Mouse (Mus musculus) forebrain, embryonic 12.5 days (tissue): ENCODE data around the gene Sh2d4b. TPM values are rescaled to one million over a fixed set of nuclear protein-coding genes. Genes with fewer than 3 reads are reported as not detected.

Experiments
- ATAC-seq: fragments of 200-750 bp; cut with Nextera tagmentation; 2 replicates; pipeline ENCODE4 v1.8.0; 2017; ENCODE audit warnings: moderate TSS enrichment; ENCODE audit not compliant: low FRiP score
- H3K27ac ChIP-seq: fragments of 300-500 bp; sonication (generic); 2 replicates; pipeline ENCODE4 v1.5.1; 2016; ENCODE audit warnings: mild to moderate bottlenecking
- H3K27me3 ChIP-seq: fragments of 300-500 bp; sonication (generic); 2 replicates; pipeline ENCODE4 v1.6.1; 2016; ENCODE audit warnings: mild to moderate bottlenecking
- H3K36me3 ChIP-seq: fragments of 300-500 bp; sonication (generic); replicated peaks from 2 replicates; pipeline ENCODE4 v1.6.1; 2016; ENCODE audit warnings: mild to moderate bottlenecking
- H3K4me1 ChIP-seq: fragments of 300-500 bp; sonication (generic); 2 replicates; pipeline ENCODE4 v1.6.1; 2016
- H3K4me2 ChIP-seq: fragments of 300-500 bp; sonication (generic); 2 replicates; pipeline ENCODE4 v1.6.1; 2016; ENCODE audit warnings: mild to moderate bottlenecking, moderate library complexity
- H3K4me3 ChIP-seq: fragments of 300-500 bp; sonication (generic); replicated peaks from 2 replicates; pipeline ENCODE4 v1.5.1; 2016; ENCODE audit warnings: mild to moderate bottlenecking
- H3K9ac ChIP-seq: fragments of 300-500 bp; sonication (generic); 2 replicates; pipeline ENCODE4 v1.6.1; 2016; ENCODE audit warnings: mild to moderate bottlenecking
- H3K9me3 ChIP-seq: fragments of 300-500 bp; sonication (generic); 2 replicates; pipeline ENCODE4 v1.6.1; 2016
- WGBS: fragments of 180-500 bp; shearing (Covaris S2); methylation state at CpG from one replicate; pipeline ENCODE4 v1.1.7; 2016; 5-methylcytosine and 5-hydroxymethylcytosine counted together
- polyA plus RNA-seq: library from polyadenylated mRNA; unstranded; fragments of >200 nt; fragmentation: Nextera tagmentation; extraction: Ambion mirVana; gene quantifications from 2 replicates; pipeline ENCODE4 v1.2.1, GENCODE M21; 2016

Sh2d4b gene
- polyA plus RNA-seq, 1 experiment from 2014 or later = 1.3 TPM

DNA sequence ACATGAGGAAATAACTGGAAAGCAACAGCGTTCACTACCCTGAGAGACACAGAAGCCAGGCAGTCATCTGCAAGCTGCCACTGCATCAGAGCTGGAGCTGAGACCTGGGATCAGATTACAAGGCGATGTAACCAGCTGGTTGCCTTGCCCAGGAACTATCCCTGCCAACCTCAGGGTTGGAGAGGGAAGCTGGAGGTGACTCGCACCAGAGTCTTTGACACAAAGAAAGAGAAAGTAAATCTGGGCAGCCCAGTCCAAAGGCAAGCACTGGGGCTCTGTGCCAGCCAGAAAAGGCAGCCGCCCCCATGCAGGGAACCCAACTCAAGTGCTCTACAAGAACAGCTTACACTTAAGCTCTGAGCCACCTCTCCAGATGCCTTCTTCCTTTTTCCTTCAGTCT is 7.8 kb downstream of the Sh2d4b start:
- ATAC-seq = no peak
- WGBS = 48% methylated on average over 4 of the region's 4 CpGs
- H3K27me3 ChIP-seq = no peaks in the 10 kb centered on the region

DNA sequence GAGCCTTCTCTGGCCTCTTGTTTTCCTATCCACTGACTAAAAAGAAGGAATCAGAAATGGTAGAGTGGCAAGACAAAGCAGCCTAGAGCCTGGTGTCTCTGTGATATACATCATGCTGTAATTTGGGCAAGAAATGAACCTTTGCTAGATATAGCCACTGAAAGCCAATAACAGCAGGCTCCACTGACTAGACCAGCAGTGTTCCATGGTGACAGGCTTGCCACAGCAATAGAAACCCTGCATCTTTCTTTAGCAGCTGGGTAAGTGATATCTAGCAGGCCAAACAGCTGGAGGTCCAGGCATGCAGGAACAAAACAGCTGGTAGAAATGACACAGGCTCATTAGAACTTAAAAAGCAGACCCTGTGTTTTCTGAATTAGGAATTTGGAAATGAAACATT is 18.5 kb downstream of the Sh2d4b start:
- no peaks in the 10 kb centered on the region for H3K4me1 ChIP-seq
- no peak overlapping the region for H3K27ac ChIP-seq
- H3K4me2 ChIP-seq = no peak overlapping the region
- no peaks in the 10 kb centered on the region for H3K27me3 ChIP-seq
- no peak overlapping the region for H3K4me3 ChIP-seq
- H3K9me3 ChIP-seq = no peaks in the 10 kb centered on the region
- no peak for ATAC-seq
- no peak overlapping the region for H3K9ac ChIP-seq
- no peaks in the 10 kb centered on the region for H3K36me3 ChIP-seq

More for the DNA sequence above, 7.8 kb downstream of the Sh2d4b start:
- Histone ChIP-seq H3K9ac (no peak overlapping the region), H3K4me2 (no peak overlapping the region), H3K27ac (no peak overlapping the region), H3K4me1 (no peaks in the 10 kb centered on the region), H3K36me3 (no peaks in the 10 kb centered on the region), H3K9me3 (no peaks in the 10 kb centered on the region), H3K4me3 (no peak overlapping the region)

DNA sequence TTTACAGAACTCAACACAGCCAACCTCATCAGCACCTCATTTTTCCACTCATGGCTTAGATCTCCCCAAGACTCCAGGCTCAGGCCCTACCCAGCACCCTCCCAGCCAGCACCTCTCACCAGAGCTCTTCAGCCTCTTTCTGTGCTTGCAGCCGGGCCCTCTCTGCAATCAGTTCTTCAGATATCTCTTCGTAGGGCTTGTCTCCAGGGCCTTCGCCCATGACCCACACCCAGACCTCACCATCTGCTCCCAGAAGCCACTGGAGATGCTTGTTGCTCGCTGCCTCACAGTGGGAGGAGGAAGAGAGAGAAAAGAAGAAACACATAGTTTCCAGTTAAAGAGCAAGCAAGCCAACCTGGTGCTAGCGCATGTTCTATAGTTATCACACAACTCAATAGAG is 19.1 kb downstream of the Sh2d4b start:
- Histone ChIP-seq H3K9me3 (no peaks in the 10 kb centered on the region), H3K27me3 (no peaks in the 10 kb centered on the region), H3K4me2 (no peak overlapping the region), H3K27ac (no peak overlapping the region), H3K9ac (no peak overlapping the region), H3K4me1 (no peaks in the 10 kb centered on the region), H3K4me3 (no peak overlapping the region), H3K36me3 (no peaks in the 10 kb centered on the region)
- 77% methylated on average over 5 of the region's 5 CpGs for WGBS
- ATAC-seq = no peak

DNA sequence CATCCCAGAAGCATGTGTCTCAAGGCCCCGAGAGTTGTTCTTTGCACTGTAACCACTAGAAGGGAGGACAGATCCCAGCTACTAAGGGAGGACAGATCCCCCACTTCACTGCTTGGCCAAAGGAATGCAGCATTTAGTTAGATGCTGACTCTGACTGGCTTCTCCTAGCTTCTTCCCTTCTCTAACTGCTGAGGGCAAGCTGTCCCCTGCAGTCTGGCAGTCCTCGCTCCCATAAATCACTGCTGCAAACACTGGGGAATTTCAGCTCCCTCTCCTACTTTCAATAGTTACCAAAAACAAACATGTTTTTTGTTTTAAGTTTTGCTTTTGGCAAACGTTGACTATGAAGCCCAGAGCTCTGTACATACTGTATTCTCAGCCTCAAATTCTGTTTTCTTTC is 22.5 kb downstream of the Sh2d4b start:
- WGBS = 77% methylated on average over 3 of the region's 3 CpGs
- Histone ChIP-seq H3K4me1 (no peaks in the 10 kb centered on the region), H3K36me3 (no peaks in the 10 kb centered on the region), H3K27me3 (no peaks in the 10 kb centered on the region), H3K9me3 (no peaks in the 10 kb centered on the region), H3K9ac (no peak overlapping the region), H3K27ac (no peak overlapping the region), H3K4me3 (no peak overlapping the region), H3K4me2 (no peak overlapping the region)
- no peak for ATAC-seq

DNA sequence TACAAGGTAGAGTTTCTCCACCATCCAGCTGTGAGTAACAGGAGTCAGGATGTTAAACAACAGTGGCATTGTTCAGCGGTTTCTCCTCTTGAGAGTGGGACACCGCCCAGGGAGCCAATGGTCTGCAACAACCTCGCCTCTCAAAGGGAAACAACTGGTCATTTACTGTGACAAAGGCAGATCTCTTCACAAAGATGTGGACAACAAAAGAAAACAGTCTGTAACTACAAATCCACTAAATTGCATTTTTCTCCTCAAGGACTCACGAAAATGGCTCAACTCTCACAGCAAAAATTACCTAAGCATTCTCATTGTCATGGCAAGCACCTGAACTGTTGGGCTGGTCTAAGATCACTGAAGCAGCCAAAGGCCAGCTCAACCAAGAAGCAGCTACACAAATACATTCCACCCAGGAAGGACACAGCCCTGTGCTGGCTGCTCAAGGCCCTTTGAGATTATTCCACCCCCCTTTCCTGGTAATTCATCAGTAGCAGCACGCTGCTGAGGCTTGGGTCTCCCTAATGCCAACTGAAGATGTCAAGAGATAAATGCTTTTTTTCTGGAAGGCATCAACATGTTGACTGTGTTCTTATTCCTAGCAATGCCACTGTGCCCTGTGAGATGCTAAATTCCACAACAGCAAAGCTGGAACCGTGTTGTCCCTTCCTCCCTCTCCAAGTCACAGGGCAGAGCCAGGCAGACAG is 28.1 kb downstream of the Sh2d4b start:
- no peak for ATAC-seq
- no peak overlapping the region for H3K9ac ChIP-seq
- H3K4me1 ChIP-seq = no peaks in the 10 kb centered on the region
- 42% methylated on average over 6 of the region's 6 CpGs for WGBS
- no peak overlapping the region for H3K27ac ChIP-seq
- H3K4me3 ChIP-seq = no peak overlapping the region
- no peak overlapping the region for H3K4me2 ChIP-seq
- no peaks in the 10 kb centered on the region for H3K9me3 ChIP-seq
- no peaks in the 10 kb centered on the region for H3K27me3 ChIP-seq
- peaks cover 5% of the 10 kb centered on the region; the same call in 1 of the 2 replicates for H3K36me3 ChIP-seq

DNA sequence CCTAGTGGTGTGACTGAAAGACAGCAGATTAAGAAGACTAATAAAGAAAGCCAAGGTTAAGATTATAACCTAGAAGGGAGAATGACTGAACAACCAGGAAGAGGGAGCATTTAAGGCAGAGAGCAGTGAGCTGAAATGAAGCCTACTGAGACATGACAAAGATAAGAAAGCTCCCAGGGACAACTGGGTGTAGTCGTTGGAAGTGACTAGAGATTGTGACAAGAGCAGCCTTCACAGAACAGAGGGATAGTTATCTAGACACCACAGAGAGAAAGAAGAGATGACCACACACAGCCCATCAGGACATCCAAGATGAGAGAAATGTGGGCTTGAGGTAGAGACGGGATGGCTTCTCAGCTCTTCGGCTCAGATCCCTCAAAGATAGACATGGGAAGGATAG is 29.4 kb downstream of the Sh2d4b start:
- Histone ChIP-seq H3K27me3 (no peaks in the 10 kb centered on the region), H3K36me3 (peaks cover 5% of the 10 kb centered on the region; the same call in 1 of the 2 replicates), H3K9ac (no peak overlapping the region), H3K4me1 (no peaks in the 10 kb centered on the region), H3K4me3 (no peak overlapping the region), H3K27ac (no peak overlapping the region), H3K9me3 (no peaks in the 10 kb centered on the region), H3K4me2 (no peak overlapping the region)
- WGBS = 91% methylated on average over 3 of the region's 3 CpGs
- ATAC-seq = no peak

DNA sequence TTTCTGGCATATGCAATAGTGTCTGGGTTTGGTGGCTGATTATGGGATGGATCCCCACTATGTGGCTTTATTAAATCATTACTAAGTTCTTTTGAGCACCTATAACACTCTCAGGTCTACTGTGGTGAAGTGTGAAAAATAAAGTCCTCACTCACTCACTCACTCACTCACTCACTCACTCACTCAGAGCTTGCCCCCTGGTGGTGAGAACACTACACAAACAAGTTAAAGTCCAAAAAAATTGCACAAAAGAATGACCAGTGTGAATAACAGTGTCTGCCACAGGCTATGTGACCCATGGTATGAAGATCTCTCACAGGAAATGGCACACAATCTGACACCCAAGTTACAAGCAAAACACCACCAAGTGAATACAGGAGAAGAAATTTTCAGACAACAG is 30.0 kb downstream of the Sh2d4b start:
- peaks cover 5% of the 10 kb centered on the region; the same call in 1 of the 2 replicates for H3K36me3 ChIP-seq
- H3K27ac ChIP-seq = no peak overlapping the region
- H3K4me2 ChIP-seq = no peak overlapping the region
- H3K27me3 ChIP-seq = no peaks in the 10 kb centered on the region
- ATAC-seq = no peak
- H3K4me3 ChIP-seq = no peak overlapping the region
- H3K9me3 ChIP-seq = no peaks in the 10 kb centered on the region
- H3K9ac ChIP-seq = no peak overlapping the region
- no peaks in the 10 kb centered on the region for H3K4me1 ChIP-seq

DNA sequence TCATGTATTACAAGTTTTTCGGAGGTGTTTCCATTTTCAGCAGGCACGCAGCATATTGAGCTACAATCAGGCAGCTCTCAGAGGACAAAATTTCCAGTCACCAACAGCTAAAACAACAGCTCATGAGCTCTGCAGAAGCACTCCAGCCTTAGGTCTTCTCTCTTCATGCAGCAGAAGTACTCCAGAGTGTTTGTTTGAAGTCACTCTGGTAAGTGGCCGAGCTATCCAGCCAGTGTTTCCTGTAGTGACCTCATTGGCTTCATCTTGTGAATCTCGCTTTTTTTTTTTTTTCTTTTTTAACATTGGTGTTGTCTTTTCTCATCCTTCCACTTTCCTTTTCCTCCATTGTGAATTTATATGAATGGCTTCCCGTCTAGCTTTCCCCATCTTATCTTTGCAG is 40.1 kb downstream of the Sh2d4b start:
- H3K36me3 ChIP-seq = no peaks in the 10 kb centered on the region
- no peaks in the 10 kb centered on the region for H3K9me3 ChIP-seq
- WGBS = 83% methylated on average over 5 of the region's 5 CpGs
- H3K27ac ChIP-seq = no peak overlapping the region
- H3K9ac ChIP-seq = no peak overlapping the region
- no peaks in the 10 kb centered on the region for H3K4me1 ChIP-seq
- no peak overlapping the region for H3K4me2 ChIP-seq
- H3K27me3 ChIP-seq = no peaks in the 10 kb centered on the region
- no peak overlapping the region for H3K4me3 ChIP-seq
- ATAC-seq = no peak

DNA sequence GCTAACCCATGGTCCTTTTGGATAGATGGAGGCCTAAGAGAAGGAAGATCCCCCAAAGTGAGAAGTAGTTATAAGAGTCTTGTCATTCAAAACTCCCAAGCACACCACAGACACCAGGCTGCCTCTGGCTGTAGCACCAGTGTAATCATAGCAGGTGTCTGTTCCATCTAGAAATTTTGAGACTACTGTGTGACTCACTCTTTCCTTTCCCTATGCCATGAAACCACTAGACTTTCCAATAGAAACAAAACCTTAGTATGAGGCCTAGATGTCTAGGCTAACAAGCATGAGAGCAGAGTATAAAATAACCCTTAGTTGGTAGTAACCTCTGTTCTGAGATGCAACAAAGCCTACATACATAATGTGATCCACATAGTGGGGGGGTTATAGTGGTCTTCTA is 55.7 kb downstream of the Sh2d4b start:
- Histone ChIP-seq H3K27me3 (no peaks in the 10 kb centered on the region), H3K4me3 (no peak overlapping the region), H3K36me3 (no peaks in the 10 kb centered on the region), H3K27ac (no peak overlapping the region), H3K4me2 (no peak overlapping the region), H3K9ac (no peak overlapping the region), H3K9me3 (no peaks in the 10 kb centered on the region), H3K4me1 (no peaks in the 10 kb centered on the region)
- ATAC-seq = no peak

DNA sequence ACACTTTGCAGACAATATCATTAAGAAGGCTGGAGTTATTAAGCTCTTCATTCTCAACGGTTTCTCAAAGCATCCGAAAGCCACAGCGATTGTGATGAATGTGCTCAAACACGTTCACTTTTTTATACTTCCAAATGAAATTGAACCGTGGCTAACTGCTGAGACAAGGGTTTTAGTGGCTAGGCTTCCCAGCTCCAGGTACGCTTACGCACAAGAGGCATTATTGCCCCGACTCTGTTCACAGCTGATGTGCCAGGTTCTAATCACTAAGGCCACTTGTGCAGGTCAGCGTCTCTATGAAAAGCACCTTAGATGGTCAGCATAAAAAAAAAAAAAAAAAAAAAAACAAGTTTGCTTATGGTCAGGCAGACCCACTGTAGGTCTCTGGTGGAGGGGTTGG is 62.6 kb downstream of the Sh2d4b start:
- H3K9ac ChIP-seq = no peak overlapping the region
- no peak overlapping the region for H3K4me3 ChIP-seq
- no peaks in the 10 kb centered on the region for H3K9me3 ChIP-seq
- H3K36me3 ChIP-seq = no peaks in the 10 kb centered on the region
- H3K4me2 ChIP-seq = no peak overlapping the region
- no peaks in the 10 kb centered on the region for H3K4me1 ChIP-seq
- H3K27me3 ChIP-seq = no peaks in the 10 kb centered on the region
- WGBS = 88% methylated on average over 9 of the region's 9 CpGs
- no peak for ATAC-seq
- H3K27ac ChIP-seq = no peak overlapping the region

DNA sequence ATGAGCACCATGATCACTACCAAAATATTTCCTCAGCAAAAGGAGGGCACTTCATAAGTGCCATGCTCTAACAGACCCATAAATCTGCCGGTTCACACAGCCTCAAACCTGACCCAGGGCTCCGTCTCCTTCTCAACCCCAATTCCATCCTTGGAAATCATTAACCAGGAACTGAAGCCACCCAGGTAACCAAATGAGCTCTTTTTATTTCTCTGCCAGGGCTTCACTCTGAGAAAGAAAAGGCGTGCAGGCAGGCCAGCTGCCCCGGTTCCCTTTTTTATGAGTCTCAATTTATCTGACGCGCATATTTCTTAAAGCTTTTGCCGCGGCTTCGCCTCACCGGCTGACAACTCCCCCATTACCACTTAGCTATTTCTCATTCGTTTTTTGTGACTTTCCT is 63.0 kb downstream of the Sh2d4b start:
- ATAC-seq = no peak
- Histone ChIP-seq H3K27me3 (no peaks in the 10 kb centered on the region), H3K4me2 (no peak overlapping the region), H3K27ac (no peak overlapping the region), H3K9ac (no peak overlapping the region), H3K4me3 (no peak overlapping the region), H3K9me3 (no peaks in the 10 kb centered on the region), H3K4me1 (no peaks in the 10 kb centered on the region), H3K36me3 (no peaks in the 10 kb centered on the region)
- 84% methylated on average over 11 of the region's 11 CpGs for WGBS

DNA sequence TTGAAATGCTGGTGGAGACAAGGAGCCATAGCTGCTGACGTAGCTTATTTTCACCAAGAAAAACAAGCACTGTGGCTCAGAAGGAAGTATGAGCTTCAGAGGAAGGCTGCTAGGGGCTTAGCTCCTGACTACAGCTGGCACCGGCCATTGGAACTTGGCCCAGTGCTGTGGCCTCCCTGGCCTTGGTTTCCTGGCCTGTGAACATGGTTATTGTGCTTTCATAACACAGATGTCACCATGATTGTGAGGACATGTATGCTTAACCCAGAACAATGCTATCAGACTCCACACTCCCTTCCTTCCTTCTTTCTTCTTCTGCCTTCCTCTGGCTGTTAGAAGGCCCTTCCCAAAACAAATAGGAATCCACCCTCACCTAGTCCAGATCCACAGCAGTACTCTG is 75.0 kb downstream of the Sh2d4b start:
- Histone ChIP-seq H3K4me3 (no peak overlapping the region), H3K4me2 (no peak overlapping the region), H3K9ac (no peak overlapping the region), H3K36me3 (no peaks in the 10 kb centered on the region), H3K9me3 (no peaks in the 10 kb centered on the region), H3K4me1 (no peaks in the 10 kb centered on the region), H3K27ac (no peak overlapping the region), H3K27me3 (no peaks in the 10 kb centered on the region)
- 82% methylated on average over 2 of the region's 2 CpGs for WGBS
- ATAC-seq = no peak

DNA sequence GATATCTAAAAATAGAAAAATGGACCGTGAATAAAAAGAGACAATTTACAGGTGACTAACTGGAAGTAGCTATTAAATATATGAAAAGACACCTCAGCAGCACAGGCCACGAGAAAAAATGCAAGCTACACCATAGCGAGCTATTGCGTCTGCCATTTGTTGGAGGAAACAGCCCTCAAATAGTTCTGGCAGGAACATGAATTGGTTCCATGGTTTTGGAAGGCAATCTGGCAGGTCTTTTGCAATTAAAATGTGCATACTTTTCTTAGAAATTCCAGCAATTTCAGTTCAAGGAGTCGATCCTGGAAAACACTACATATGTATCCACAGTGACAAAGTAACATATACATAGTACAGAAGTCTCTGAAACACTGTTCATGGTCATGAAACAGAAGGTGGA is 76.4 kb downstream of the Sh2d4b start:
- no peak overlapping the region for H3K9ac ChIP-seq
- no peaks in the 10 kb centered on the region for H3K9me3 ChIP-seq
- no peak overlapping the region for H3K27ac ChIP-seq
- H3K27me3 ChIP-seq = no peaks in the 10 kb centered on the region
- no peaks in the 10 kb centered on the region for H3K4me1 ChIP-seq
- WGBS = 91% methylated on average over 5 of the region's 5 CpGs
- no peaks in the 10 kb centered on the region for H3K36me3 ChIP-seq
- H3K4me3 ChIP-seq = no peak overlapping the region
- no peak for ATAC-seq
- no peak overlapping the region for H3K4me2 ChIP-seq
